Mouse (Mus musculus) spleen, postnatal 10 days (tissue): Measurements from ENCODE around the gene Ifi203.
"Not testable (repeated sequence)": the region's sequence is repeated elsewhere in the genome, so short reads cannot be mapped to it uniquely, and the experiment has no call there.

Experiments
- DNase-seq, 2 experiments: peaks; one replicate each; pipeline ENCODE4 v3.0.0; 2021 to 2022; ENCODE audit warnings: low spot score in 2 of 2

The Ifi203 gene

GRCm38 (mm10) chr1:173889741-173890140, 52.7 kb downstream of the Ifi203 start:
- not testable (repeated sequence) for DNase-seq

- not testable (repeated sequence) for DNase-seq
Measured at GRCm38 (mm10) chr1:173887026-173887787, 55.3 kb downstream of the Ifi203 start.

GRCm38 (mm10) chr1:173880004-173880666, 62.3 kb downstream of the Ifi203 start:
- not testable (repeated sequence) for DNase-seq

GRCm38 (mm10) chr1:173879225-173879987, 63.1 kb downstream of the Ifi203 start:
- not testable (repeated sequence) for DNase-seq

GRCm38 (mm10) chr1:173878264-173878663, 64.2 kb downstream of the Ifi203 start:
- DNase-seq = not testable (repeated sequence)

- not testable (repeated sequence) for DNase-seq
Measured at GRCm38 (mm10) chr1:173877125-173877524, 65.3 kb downstream of the Ifi203 start.
